Mouse (Mus musculus) spleen, adult 18-20 months (tissue): ENCODE measurements at regions not wholly inside any gene's neighbourhood (a gene's known extent, or its start where the extent isn't known, plus 50 kb on each side); places are given as distances from the start of the nearest gene placed in this dataset.

Source experiments
- DNase-seq, 2 experiments: peaks; one replicate each; pipeline ENCODE4 v3.0.0; 2022; ENCODE audit warnings: mixed read lengths in 2 of 2

- no peak for DNase-seq
These were observed 258.3 kb downstream of the Cd83 start for GRCm38 (mm10) chr13:44042730-44043493.

DNA sequence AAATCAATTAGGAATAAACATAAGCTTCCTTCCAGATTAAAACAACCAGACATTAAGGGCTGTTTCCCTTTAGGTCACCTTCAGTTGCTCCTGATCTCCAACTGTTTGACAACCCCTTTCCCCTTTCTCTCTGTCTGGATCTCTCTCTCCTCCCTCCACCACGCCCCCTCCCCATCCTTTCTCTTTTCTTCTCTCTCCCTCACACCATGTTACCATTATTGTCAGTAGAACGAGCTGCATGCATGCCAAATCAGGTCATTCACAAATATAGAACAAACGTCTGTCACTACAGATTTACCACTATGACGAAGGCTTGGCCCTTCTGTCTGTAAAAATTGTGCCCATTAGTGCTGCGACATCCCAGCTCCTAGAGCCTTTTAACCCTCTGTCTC, 258.9 kb downstream of the Cd83 start:
- no peak for DNase-seq

- DNase-seq: no peak
These were observed 260.1 kb downstream of the Cd83 start for GRCm38 (mm10) chr13:44044546-44045216.

DNA sequence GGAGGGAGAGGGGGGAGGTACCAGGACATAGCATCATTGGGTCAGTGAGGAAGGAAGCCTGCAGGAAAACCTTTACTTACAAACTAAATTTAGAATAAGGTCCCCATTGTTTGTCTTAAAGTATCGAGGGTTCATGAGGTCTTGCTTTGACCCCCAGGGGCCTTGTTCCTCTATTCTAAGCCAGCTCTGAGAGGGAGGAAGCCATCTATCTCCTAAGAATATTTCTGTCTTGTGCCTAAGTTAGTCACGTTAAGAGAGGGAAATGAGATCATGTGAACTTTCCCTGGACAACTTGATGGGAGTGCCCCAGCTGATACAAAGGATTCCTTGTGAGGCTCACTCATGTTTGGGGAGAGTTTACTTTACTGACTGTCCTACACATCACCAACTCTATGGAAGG, 261.9 kb downstream of the Cd83 start:
- DNase-seq: no peak

DNA sequence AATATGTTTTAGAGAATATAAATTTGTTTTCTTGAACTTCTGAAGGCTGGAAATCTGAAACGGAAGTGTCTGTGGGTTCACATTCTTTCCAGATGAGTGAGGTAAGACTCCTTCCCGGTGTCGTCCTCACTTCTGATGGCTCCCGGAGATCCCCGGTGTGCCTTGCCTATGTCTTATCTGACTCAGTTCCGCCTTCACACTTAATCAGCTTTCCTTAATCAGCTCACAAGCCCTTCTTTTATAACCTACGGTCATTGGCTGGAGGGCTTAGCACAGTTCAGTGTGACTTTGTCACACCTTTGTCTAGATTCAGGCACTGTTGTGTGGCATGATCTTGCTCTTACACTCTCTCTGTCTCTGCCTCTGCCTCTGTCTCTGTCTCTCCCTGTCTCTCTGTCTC, 269.6 kb downstream of the Cd83 start:
- no peak for DNase-seq

GRCm38 (mm10) chr13:44055573-44056491, 271.3 kb downstream of the Cd83 start:
- no peak for DNase-seq

DNA sequence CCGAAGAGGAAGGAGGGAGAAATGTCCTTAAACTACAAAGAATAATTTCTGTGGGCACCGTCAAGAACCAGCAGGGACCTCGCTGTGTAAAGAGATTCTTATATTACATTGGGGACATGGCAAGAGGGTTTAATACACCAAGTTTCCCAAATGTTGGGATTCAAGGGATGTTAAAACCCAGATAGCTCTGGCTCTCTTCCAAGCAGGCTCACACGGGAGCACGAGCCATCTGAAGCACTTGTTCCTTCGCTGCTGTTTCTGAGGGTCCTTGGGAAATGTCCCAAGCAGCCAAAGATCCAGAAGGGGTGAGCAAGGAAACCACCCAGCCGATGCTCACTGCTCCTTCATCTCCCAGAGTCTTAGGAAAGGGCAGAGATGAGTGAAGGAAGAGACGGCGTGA, 272.1 kb downstream of the Cd83 start:
- no peak for DNase-seq

GRCm38 (mm10) chr13:44057542-44057941, 273.0 kb downstream of the Cd83 start:
- no peak for DNase-seq

GRCm38 (mm10) chr13:44058277-44058676, 273.7 kb downstream of the Cd83 start:
- no peak for DNase-seq

DNA sequence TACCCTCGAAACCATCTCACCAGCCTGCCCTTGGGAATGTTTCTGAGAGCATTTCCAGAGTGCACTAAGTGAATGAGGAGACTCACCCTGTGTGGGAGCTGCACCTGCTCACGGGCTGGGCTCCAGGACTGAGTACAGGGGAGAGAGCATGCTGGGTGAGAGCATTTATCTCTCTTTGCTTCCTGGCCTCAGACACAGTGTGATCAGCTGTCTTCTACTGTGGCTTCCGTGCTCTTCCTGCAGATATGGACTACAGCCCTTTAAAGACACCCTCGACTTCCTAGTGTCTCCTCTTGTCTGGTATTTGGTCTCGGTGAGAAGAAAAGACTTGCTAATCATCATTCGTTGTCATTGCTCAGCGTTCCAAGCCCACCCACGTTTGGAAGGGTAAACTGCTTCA, 274.9 kb downstream of the Cd83 start:
- DNase-seq: no peak

- DNase-seq: no peak
These were observed 276.7 kb downstream of the Cd83 start for GRCm38 (mm10) chr13:44061286-44061685.

DNA sequence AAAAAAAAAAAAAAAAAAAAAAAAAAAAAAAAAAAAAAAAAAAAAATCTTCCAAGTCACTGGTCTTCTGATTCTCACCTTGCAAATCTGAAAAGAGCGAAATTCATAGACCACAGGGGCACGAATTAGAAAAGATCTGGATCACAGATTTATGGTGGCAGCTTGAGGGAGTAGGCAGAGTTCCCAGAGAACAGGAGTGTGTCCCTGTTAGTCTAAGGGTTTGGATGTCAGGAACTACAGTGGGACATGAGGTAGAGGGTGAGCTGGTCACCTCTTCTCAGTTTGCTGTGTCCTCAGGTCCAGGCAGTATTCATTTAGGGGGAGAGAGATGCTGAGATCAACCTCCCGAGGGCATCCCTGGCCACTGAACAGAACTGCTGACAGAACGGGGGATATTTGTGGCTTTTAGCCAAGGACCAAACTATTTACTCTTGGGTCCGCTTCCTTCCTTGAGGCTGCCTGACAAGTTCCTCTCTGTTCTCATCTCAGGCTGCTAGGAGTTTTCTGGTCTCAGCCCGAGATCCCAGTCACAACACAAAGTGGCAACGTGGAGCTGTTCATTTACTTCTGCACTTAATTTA, 277.2 kb downstream of the Cd83 start:
- no peak for DNase-seq

DNA sequence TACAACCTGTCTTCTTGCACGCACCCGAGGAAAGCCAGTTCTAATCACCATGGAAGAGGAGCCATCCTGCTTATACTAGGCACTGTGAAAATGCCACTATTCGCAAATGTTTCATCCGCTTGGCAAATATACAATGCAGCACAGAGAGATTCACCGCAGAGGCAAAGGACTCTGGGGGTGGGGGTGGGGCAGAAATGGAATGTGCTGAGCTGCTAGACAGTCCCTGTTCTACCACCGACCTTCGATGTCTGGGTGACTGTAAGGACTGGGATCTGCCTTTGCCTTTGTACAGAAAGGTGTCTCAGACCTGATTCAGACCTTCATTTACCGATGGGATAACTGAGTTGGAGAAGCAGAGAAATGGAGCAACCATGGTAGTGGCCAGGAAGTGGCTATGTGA, 278.7 kb downstream of the Cd83 start:
- DNase-seq: no peak

DNA sequence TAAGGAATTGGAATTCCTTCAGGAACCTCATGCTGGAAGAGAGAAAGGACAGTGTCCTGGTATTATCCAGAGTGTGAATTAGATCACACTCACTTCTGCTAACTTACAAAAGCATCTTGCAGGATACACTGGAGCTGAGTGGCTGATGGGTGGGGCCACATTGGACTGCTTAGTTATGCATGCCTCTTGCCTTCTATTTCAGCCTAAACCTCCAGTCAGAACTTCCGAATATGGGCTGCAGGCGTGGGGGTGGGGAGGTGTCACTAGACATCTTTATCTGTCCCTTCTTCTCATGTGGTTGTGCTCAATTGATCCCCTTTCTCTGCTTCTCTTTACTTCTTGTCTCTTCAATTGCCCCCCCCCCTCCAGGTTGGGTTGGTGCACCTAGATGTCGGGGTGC, 279.5 kb downstream of the Cd83 start:
- no peak for DNase-seq

GRCm38 (mm10) chr13:44065741-44066185, 281.2 kb downstream of the Cd83 start:
- DNase-seq: peak; percentile 28 to 35

DNA sequence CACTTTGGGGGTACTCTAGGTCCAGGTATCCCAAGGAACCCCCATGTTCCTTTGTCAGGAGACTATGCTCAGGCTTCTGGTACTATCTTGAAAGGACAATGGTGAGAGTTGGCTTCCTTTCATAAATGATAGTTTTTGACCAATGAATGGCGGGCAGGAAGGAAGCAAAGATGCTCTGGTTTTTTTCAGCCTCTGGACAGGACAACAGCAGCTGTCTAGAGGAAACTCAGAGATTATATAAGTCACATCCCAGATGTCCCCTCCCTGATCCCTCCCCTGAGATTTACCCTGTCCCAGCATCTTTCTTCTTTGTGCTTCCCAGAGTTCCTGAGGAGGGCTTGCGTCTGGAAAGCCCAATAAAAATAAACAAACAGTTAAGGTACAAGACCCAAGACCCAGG, 282.7 kb downstream of the Cd83 start:
- DNase-seq: no peak

DNA sequence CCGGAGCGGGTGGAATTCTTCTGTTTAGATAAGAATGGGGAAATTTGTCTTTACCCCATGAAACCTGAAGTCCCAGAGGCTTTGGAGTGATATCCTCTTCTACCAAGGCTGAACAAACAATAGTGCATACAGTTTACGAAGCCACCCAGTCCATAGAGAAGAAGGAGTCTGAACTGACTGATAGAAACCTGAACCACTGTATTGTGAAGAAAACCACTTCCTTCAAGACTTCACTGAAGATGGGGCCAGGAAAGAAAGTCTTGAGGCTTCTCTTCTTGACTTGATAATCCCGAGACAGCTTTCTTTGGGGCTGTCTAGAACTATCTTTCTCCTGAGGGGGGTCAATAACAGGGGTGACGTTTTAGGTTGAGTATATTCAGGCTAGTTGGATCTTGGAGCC, 284.4 kb downstream of the Cd83 start:
- no peak for DNase-seq

DNA sequence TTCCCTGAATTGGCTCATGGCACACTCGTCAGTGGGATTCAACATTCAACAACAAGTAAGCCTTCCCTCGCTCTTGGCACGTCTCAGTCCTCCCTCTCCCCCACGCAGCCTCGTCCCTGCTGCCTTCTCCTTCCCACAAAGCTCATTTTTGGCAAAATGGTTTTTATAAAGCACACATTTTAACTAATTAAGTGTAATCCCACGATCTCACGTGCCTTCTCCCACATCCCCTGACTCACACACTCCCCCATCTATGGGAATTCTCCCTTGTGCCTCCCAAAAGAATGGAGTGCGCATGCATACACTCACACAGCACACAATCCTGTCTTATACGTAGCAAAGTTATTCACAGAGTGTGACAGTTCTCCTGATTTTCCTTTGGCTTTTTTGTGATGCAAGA, 288.5 kb downstream of the Cd83 start:
- DNase-seq: no peak

DNA sequence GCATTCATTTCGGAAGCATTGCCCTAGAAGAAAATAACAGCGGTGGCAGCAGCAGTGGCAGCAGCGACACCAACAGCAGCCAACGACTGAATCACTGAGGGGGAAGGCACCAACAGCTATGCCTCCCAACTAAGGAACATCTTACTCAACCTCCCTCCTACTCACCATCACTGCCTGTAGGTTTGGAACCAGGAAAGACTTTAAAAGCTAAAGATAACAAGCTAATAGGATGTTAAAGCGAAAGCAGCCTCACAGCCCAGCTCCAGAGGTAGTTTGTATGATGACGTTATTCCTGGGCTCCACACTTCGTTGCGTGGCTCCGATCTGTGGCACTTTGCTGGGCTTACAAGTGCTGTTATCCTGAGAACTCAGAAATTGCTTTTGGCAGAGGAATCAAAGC, 289.6 kb downstream of the Cd83 start:
- DNase-seq: no peak

- DNase-seq: no peak
These were observed 292.4 kb downstream of the Cd83 start for GRCm38 (mm10) chr13:44077022-44077421.

- no peak for DNase-seq
These were observed 301.3 kb downstream of the Cd83 start for GRCm38 (mm10) chr13:44085621-44086510.

DNA sequence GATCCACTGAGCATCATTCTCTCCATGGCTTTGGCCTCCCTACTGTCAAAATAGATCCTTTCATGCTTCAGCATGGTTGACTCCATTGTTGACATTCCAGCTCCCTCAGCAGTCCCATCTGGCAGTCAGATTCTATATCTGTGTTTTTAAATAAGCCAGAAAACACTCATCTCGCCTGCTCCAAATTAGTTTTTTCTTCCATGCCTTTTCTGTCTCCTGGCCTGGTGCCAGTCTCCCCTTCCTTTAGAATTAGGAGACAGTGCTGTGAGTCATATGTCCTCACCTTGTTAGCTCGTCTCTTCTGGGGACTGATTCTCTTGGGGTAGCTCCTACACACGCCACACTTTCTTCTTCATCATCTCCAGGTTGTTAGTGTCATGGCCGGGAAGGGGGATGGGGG, 302.2 kb downstream of the Cd83 start:
- no peak for DNase-seq
